Mouse (Mus musculus): Measurements from ENCODE around the gene Pdzd7. TPM values are rescaled to one million over a fixed set of nuclear protein-coding genes. Genes with fewer than 3 reads are reported as not detected.

The Pdzd7 gene
- total and polyA plus RNA-seq, 3 experiments = 0.17 to 0.20 TPM; not detected in 1

GRCm38 (mm10) chr19:45010646-45011045 lies 34.9 kb downstream of the Pdzd7 start:
- Histone ChIP-seq H3K4me3 (replicated peaks in 1 of 3; ENCODE audit: low read depth in 2 of 3, low read length in 2 of 3, poor library complexity in 1 of 3) (no peak overlapping the region), H3K4me1 (ENCODE audit: control insufficient read depth in 1 of 2, insufficient read depth in 2 of 2) (peaks cover 26 to 50% of the 10 kb centered on the region in 2 experiments), H3K27ac (ENCODE audit: insufficient read depth, low read depth) (no peak overlapping the region), H3K9ac (ENCODE audit: insufficient read depth, low read depth) (no peak overlapping the region), H3K36me3 (replicated peaks in 1 of 2; ENCODE audit: control insufficient read depth in 1 of 2, insufficient read depth in 1 of 2, low read length in 1 of 2) (peaks cover 28 to 59% of the 10 kb centered on the region in 2 experiments), H3K4me2 (ENCODE audit: insufficient read depth, low read depth, poor library complexity, severe bottlenecking) (no peak overlapping the region), H3K9me3 (replicated peaks; ENCODE audit: low read length) (no peaks in the 10 kb centered on the region), H3K27me3 (replicated peaks) (no peaks in the 10 kb centered on the region), H3K79me2 (replicated peaks; ENCODE audit: control insufficient read depth, extremely low read depth, insufficient read depth, poor library complexity, severe bottlenecking) (peaks cover 19% of the 10 kb centered on the region)
- in situ Hi-C loops (cut with MboI; ENCODE audit: low pct_ligation_motif_present, low pct_unique_long_range_greater_than_20kb, low sequenced_read_pairs) = no loop called here
- no peak for DNase-seq (ENCODE audit: extremely low read depth)
- TF ChIP-seq MYC (IDR thresholded peaks at IDR 0.05; ENCODE audit: low read depth, low read length) = no peak
- TF ChIP-seq RCOR1 (conservative IDR thresholded peaks at IDR 0.05; ENCODE audit: low read depth, low read length) = no peak
- no peak for TF ChIP-seq POLR2AphosphoS2 (IDR thresholded peaks at IDR 0.05; ENCODE audit: low read depth, low read length)
- TF ChIP-seq SMC3 (IDR thresholded peaks at IDR 0.05; ENCODE audit: low read depth, low read length) = no peak
- TF ChIP-seq USF2 (conservative IDR thresholded peaks at IDR 0.05; ENCODE audit: low read depth, low read length) = no peak
- no peak for TF ChIP-seq MAX (IDR thresholded peaks at IDR 0.05; ENCODE audit: low read length)
- dilution Hi-C loops (cut with MboI; ENCODE audit: extremely low pct_ligation_motif_present, extremely low pct_unique_long_range_greater_than_20kb, low sequenced_read_pairs) = no loop called here

- peak overlapping the region; percentile 41 for H3K4me2 ChIP-seq (ENCODE audit: insufficient read depth, low read depth, poor library complexity, severe bottlenecking)
- no peaks in the 10 kb centered on the region for H3K9me3 ChIP-seq (replicated peaks; ENCODE audit: low read length)
- dilution Hi-C loops (cut with MboI; ENCODE audit: extremely low pct_ligation_motif_present, extremely low pct_unique_long_range_greater_than_20kb, low sequenced_read_pairs) (no loop called here), in situ Hi-C loops (cut with MboI; ENCODE audit: low pct_ligation_motif_present, low pct_unique_long_range_greater_than_20kb, low sequenced_read_pairs) (no loop called here)
- H3K79me2 ChIP-seq (replicated peaks; ENCODE audit: control insufficient read depth, extremely low read depth, insufficient read depth, poor library complexity, severe bottlenecking) = peaks cover 19% of the 10 kb centered on the region
- no peak for DNase-seq (ENCODE audit: extremely low read depth)
- peak overlapping the region; percentile 47; the same call in 1 of the 2 replicates for H3K9ac ChIP-seq (ENCODE audit: insufficient read depth, low read depth)
- H3K4me3 ChIP-seq (replicated peaks in 1 of 3; ENCODE audit: low read depth in 2 of 3, low read length in 2 of 3, poor library complexity in 1 of 3) = peak overlapping the region; percentile 94 to 96 (median 95)
- TF ChIP-seq GABPA (IDR thresholded peaks at IDR 0.05; ENCODE audit: insufficient replicate concordance, low read depth, low read length) = no peak
- no peak for TF ChIP-seq MAZ (IDR thresholded peaks at IDR 0.05; ENCODE audit: low read depth, low read length)
- no peak for TF ChIP-seq ZKSCAN1 (IDR thresholded peaks at IDR 0.05; ENCODE audit: borderline replicate concordance, low read depth, low read length)
- no peak for TF ChIP-seq MAX (IDR thresholded peaks at IDR 0.05; ENCODE audit: low read length)
- no peak for TF ChIP-seq ZC3H11A (IDR thresholded peaks at IDR 0.05; ENCODE audit: low read depth, low read length)
- no peak for TF ChIP-seq USF1 (IDR thresholded peaks at IDR 0.05; ENCODE audit: low read depth, low read length)
- no peak for TF ChIP-seq IRF4 (IDR thresholded peaks at IDR 0.05; ENCODE audit: low read depth, low read length)
- no peak for TF ChIP-seq POLR2A (IDR thresholded peaks at IDR 0.05; ENCODE audit: low read depth, low read length)
- no peak for TF ChIP-seq UBTF (IDR thresholded peaks at IDR 0.05; ENCODE audit: low read depth, low read length)
- no peak for TF ChIP-seq JUND (conservative IDR thresholded peaks at IDR 0.05; ENCODE audit: low read depth, low read length)
- TF ChIP-seq USF2 (conservative IDR thresholded peaks at IDR 0.05; ENCODE audit: low read depth, low read length) = no peak
- TF ChIP-seq SIN3A (IDR thresholded peaks at IDR 0.05; ENCODE audit: low read length) = no peak
- no peak for TF ChIP-seq MAFK (IDR thresholded peaks at IDR 0.05; ENCODE audit: insufficient replicate concordance, low read length)
- TF ChIP-seq BHLHE40 (IDR thresholded peaks at IDR 0.05; ENCODE audit: low read depth, low read length) = no peak
- no peaks in the 10 kb centered on the region for H3K27me3 ChIP-seq (replicated peaks)
- peaks cover 42 to 78% of the 10 kb centered on the region in 2 experiments for H3K36me3 ChIP-seq (replicated peaks in 1 of 2; ENCODE audit: control insufficient read depth in 1 of 2, insufficient read depth in 1 of 2, low read length in 1 of 2)
- no peak overlapping the region for H3K27ac ChIP-seq (ENCODE audit: insufficient read depth, low read depth)
- H3K4me1 ChIP-seq (ENCODE audit: control insufficient read depth in 1 of 2, insufficient read depth in 2 of 2) = peaks cover 15 to 37% of the 10 kb centered on the region in 2 experiments
Observed at GRCm38 (mm10) chr19:45007425-45008191, 37.9 kb downstream of the Pdzd7 start.
